Mouse (Mus musculus) retina, adult 2 months (tissue): Measurements from ENCODE around the gene Nxf1.
"Not testable (repeated sequence)": the region's sequence is repeated elsewhere in the genome, so short reads cannot be mapped to it uniquely, and the experiment has no call there.

Experiments used
- DNase-seq: peaks from one replicate; pipeline ENCODE4 v3.0.0-alpha.2; 2012; ENCODE audit warnings: low read depth, low spot score

Nxf1 gene

GRCm38 (mm10) chr19:8756635-8757387 lies at the start of gene Nxf1:
Gene Nxf1, plus strand, starts transcription at chr19:8757073.
- peak; percentile 86 for DNase-seq

GRCm38 (mm10) chr19:8708954-8709353 lies 47.9 kb upstream of the Nxf1 start:
- DNase-seq: no peak

- DNase-seq: no peak
Observed at GRCm38 (mm10) chr19:8710057-8710456, 46.8 kb upstream of the Nxf1 start.

- no peak for DNase-seq
Observed at GRCm38 (mm10) chr19:8711506-8711905, 45.4 kb upstream of the Nxf1 start.

GRCm38 (mm10) chr19:8711949-8712869 lies 44.7 kb upstream of the Nxf1 start:
- no peak for DNase-seq

GRCm38 (mm10) chr19:8712870-8713305 lies 44.0 kb upstream of the Nxf1 start:
- DNase-seq: no peak

- DNase-seq: peak; percentile 73
Observed at GRCm38 (mm10) chr19:8713306-8713996, 43.4 kb upstream of the Nxf1 start.

- DNase-seq: no peak
Observed at GRCm38 (mm10) chr19:8713997-8714652, 42.7 kb upstream of the Nxf1 start.

GRCm38 (mm10) chr19:8714653-8715481 lies 42.0 kb upstream of the Nxf1 start:
- no peak for DNase-seq

GRCm38 (mm10) chr19:8715868-8716766 lies 40.8 kb upstream of the Nxf1 start:
- no peak for DNase-seq

GRCm38 (mm10) chr19:8716767-8717475 lies 40.0 kb upstream of the Nxf1 start:
- no peak for DNase-seq

GRCm38 (mm10) chr19:8718357-8718756 lies 38.5 kb upstream of the Nxf1 start:
- DNase-seq: peak; percentile 39

GRCm38 (mm10) chr19:8719037-8719436 lies 37.8 kb upstream of the Nxf1 start:
- DNase-seq: not testable (repeated sequence)

- no peak for DNase-seq
Observed at GRCm38 (mm10) chr19:8721378-8721777, 35.5 kb upstream of the Nxf1 start.

GRCm38 (mm10) chr19:8722021-8722420 lies 34.9 kb upstream of the Nxf1 start:
- no peak for DNase-seq

GRCm38 (mm10) chr19:8722559-8722906 lies 34.3 kb upstream of the Nxf1 start:
- DNase-seq: no peak

GRCm38 (mm10) chr19:8722907-8723573 lies 33.8 kb upstream of the Nxf1 start, which contains the start of gene Slc3a2:
Gene Slc3a2, minus strand, starts transcription at chr19:8723369.
- DNase-seq: peak; percentile 92
